Mouse (Mus musculus) left cerebral cortex, adult 8-10 months (tissue): ENCODE data around the gene Ppp2r2c. TPM values are rescaled to one million over a fixed set of nuclear protein-coding genes. Genes with fewer than 3 reads are reported as not detected.

ENCODE experiments used
- DNase-seq, 2 experiments: peaks; one replicate each; pipeline ENCODE4 v3.0.0; 2022; ENCODE audit warnings: low spot score in 2 of 2
- total RNA-seq, 4 experiments: library from RNA; stranded (reverse); gene quantifications; 2 replicates each; pipeline ENCODE4 v1.2.4; 2022

Ppp2r2c gene
- 100 to 1,000 TPM; 388 to 449 (median 430) TPM for total RNA-seq

DNA sequence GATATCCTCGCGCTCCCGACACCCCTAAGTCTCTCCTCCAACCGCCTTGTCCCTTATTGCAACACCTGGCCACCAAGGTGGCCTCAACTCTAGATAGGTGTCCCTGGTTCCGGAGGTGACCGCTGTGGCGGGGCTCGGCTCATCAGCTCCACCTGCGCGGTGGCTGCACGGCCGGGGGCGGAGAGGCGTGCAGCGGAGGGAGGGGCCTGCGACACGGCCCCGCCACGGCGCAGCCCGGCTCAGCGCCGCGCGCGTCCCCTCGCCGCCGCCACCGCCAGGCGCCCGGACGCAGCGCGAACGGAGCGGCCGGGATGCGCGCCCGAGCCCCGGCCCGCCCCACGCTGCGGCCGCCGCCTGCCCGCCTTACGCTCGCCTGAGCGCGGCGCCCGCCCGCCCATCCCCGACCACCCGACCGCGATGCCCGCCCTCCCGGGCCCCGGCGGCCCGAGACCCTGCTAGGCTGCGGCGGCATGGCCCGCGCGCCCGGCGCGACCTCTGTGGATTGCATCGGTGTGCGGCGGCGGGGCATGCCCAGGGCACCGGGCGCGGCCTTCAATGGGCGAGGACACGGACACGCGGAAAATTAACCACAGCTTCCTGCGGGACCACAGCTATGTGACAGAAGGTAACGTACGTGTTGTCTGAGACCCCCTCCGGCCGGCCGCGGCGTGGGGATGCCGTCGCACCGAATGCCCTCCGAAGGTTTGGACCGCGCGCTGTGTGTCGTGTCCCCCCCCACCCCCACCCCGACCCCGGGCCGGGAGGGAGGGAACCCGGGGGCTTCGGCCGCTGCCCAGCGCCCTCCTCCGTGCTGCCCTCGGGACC lies at the start of gene Ppp2r2c:
Gene Ppp2r2c (plus strand): TSS at position 248 of the 825 bp plus-strand sequence.
- peak in 1 of 2 experiments; percentile 67 for DNase-seq

DNA sequence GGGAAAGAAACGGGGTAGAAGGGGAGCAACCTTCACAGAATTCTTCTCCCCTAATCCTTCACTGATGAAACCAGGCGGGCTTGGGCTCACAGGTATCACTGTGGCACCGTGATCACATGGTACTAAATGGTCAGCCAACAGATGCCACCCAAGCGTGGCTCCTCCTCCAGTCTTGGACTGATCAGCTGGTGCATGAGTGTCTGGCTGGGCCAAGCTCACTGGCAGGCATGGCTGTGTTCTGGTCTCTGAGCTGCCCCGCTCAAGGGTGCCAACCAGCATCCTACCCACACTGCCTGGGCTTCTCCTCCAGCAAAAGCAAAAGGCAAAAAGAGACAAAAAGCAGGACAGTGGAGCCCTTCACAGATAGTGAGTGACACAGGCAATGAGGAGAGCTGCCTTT lies 48.6 kb upstream of the Ppp2r2c start:
- DNase-seq, result no peak

DNA sequence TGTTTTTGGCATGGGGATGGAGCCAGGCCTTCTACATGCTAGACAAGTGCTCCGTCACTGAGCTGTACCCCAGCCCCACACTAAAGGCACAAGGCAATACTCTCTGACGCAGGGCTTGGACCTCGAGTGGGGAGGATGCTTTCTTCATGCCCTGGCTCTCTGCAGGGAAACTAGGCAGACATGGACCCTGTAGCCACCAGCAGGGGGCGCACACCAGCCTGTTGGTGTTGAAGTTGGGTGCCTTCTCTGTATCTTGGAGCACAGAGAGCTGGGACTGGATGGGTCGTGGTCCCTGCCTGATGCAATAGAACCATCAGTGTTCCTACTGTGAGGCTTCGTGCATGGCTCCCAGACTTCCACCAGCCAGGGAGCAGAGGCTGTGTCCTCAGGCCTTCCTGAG lies 48.2 kb upstream of the Ppp2r2c start:
- peak in 1 of 2 experiments; percentile 50 for DNase-seq

DNA sequence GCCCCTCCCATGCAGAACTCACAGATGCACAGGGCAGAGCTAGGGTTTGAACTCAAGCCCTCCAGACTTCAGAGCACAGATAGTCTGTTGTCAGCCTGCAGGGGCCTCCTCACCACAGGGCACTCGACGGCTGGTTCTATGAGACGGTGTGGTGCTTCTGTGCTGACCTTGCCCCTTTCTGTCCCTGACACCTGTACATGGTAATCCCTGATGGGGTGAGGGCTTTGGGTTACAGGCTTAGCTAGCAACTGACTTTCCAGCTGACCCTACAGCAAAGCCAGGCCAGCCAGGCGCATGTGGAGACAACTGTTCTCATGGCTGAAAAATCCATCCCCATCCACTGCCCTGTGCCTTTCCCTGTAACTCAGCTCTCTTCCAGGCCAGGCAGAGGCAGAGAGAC lies 45.4 kb upstream of the Ppp2r2c start:
- no peak for DNase-seq

DNA sequence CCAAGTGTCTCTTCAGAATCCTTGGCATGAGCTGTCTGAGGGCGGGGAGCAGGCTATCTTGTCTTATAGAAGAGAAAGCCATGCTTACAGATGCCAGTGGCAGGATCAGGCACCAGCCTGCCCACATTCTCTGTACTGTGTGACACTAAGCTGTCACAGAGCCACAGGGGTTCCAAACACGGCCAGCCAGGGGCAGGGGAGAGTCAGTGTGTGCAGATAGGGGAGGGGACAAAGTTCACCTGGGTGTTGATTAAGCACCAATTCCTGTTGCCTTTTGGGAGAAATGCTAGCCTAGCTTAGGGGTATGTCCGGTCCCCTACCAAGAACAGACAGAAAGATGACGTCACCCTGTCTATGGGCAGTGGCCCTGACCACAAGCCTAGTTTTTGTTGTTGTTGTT lies 39.2 kb upstream of the Ppp2r2c start:
- DNase-seq, result no peak

DNA sequence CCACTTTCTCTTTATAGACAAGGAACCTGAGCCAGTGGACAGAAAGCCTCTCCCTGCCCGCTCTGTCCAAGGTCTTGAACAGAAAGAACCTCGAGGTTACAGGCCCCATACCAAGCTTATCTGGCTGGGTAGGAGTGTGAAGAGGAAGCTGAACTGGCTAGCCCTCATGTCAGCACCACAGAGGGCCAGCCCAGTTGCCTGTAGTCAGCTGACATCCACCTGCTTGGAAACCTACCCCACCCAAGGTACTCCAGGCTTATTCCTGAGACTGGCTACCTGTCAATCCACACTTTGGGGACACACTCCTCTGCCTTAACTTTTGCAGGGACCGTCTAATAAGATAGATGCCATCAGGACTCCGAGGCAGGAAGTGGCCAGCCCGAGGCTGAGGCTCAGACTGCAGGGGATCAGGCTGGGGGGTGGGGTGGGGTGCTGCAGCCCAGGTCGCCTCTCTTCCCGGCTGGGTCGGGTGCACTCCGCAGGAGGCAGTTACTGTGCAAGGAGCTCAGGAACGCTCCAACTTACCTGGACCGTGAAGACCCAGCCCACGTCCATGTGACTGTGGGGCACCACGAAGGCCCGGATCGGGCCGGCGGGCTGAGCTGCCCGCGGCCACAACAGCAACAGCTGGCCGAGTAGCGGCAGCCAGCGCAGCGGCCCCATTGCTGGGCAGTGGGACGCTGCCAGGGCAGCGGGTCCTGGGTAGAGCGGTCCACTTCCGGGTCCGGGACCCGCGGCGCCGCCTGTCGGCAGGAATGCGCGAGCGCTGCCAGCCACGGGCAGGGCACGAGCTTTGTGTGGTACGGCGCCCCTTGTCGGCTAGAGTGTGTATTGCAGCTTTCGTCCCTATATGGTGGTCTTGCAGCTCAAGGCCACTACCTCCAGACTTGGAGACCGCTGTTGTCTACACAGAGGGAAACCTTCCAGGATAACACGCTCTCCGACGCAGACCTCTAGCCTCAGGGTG lies 38.1 kb upstream of the Ppp2r2c start, which contains the start of gene Man2b2:
Gene Man2b2 (minus strand): TSS at position 741 of the 967 bp plus-strand sequence.
- DNase-seq, result peak; percentile 81 to 89

DNA sequence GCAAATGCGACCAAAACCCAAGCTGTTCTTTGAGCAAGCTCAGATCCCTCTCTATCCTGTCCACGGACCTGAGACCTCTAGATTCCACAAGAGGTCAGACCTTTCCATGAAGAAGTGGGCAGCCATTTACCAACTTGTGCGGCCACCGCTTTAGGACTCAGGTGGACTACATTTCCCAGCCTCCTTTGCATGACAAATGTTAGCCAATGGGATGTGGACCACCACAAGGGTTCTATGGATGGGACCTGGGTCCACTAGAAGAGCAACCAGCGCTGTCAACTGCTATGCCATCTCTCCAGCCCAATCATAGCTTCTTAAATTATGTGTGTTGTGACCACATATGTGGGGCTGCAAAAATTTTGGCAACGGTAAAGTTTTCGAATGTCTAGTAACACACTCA lies 37.0 kb upstream of the Ppp2r2c start:
- DNase-seq, result peak; percentile 19 to 58

DNA sequence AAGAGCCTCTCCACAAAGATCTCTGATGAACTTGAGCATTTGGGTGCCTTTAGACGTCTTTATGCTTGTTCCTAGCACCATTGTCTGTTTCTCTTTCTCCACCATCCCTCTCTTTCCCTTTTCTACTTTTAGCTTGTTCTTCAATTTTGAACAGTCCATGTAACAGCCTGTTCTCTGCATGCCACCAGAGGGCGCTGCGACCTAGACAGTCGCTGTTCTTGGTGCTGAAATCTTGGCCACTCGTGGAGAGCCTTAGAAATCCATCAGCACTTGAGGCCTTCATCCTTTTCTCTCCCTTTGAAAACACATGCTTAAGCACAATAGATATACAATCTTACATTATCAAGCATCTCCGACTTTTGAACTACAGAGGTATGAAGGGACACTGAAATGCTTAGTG lies 32.4 kb upstream of the Ppp2r2c start:
- peak; percentile 57 to 68 for DNase-seq

DNA sequence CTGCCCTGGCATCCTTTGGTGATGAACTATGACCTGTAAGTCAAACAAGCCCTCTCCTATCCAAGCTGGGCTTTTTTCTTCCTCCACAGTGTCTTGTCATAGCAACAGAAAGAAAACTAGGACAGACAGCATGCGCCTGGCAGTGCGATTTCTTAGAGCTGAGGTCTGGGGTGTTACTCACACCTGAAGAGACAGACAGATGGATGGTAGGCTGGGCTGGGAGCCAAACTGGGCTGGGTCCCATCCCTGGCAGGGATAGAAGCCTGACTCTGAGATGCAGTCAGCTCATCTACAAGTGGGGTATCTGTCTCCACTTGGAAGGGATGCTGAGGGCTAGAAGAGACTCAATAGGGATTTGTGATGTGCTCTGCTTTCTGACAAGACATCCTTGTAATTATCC lies 29.3 kb upstream of the Ppp2r2c start:
- DNase-seq, result peak; percentile 48 to 81

DNA sequence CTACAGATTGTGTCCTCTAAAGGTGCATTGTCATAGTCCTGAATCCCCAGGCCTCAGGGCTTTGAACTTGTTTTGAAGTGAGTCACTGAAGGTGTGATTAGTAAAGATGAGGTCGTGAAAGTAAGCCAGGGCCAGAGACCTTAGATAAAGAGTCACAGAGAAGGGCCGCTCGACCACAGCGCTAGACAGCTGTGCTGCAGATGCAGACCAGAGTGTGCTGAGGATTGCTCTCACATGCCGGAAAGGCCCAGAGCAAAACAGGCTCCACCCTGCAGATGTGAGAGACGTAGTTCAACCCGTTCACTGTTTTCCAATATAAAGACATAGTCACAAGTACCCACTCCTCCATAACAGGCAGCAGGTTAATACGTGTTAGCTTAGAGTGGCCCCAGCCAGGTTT lies 28.7 kb upstream of the Ppp2r2c start:
- DNase-seq, result no peak

DNA sequence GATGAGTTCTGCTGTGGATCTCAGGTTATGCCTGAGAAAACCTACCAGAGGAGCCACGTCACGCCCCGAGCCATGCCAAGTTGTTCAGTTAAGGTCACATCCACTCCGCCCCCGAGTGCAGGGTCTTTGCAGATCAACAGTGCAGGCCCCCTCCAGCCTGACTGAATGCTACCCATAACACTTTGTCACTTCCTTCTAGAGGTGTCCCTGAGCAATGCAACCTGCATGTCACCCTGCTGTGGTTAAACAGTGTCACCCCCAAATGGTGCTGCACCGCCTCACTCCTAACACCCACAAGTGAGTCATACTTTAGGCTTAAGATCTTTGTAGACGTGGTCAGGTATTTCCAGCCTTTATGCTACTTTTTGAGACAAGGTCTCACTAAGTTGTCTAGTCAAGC lies 28.2 kb upstream of the Ppp2r2c start:
- no peak for DNase-seq

DNA sequence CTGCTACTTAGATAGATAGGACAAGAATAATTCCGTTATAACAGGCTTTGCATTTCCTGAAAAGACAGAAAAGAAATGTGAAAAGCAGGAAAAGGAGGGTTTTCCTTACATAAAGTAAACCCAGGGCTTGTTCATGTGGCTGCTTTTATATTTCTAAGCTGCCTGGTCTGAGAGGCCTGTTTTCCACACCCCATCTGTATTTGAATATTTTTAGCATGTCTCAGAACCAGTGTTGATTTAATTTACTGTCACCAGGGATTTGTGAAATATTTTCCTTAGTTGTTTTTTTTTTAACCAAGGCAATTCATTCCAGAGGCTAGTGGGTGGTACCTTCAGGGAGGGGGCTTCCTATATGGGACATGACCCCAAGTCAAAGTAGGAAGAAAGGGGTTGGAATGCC lies 26.6 kb upstream of the Ppp2r2c start:
- DNase-seq, result no peak

DNA sequence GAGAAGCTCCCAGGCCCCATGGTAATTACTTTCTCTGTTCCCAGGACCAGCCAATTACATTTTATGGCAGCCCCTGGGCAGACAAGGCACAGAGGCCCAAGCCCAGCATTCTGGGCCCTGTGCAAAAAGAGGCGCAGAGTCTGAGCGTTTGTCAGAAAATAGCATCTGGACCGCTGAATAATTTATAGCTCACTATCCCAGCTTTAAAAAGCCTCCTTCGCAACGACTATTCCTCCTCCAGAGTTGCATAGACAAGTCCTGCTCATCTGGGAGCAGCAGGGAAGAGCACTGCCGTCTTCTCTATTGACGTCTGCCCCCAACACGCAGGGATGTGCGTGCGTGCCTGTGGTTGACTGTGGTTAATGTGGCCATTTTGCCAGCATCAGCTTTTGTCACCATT lies 23.8 kb upstream of the Ppp2r2c start:
- peak in 1 of 2 experiments; percentile 44 for DNase-seq

DNA sequence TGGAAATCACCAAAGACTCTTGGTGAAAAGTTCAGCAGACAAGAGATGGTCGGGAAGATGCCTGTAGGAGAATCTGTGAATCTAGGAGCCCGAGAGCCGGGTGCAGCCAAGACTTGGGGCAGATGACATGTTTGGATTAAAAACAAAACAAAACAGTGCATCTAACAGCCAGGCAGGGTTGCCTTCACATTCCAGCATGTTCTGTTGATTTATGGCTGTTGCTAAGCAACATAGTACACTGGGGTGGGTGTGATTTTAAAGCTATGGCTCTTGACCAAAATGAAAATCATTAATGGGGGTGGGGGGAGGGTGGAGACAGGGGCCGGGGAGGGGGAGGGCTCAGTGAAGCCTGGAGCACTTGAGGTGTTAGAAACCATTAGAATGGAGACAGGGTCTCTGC lies 16.7 kb upstream of the Ppp2r2c start:
- DNase-seq, result no peak

DNA sequence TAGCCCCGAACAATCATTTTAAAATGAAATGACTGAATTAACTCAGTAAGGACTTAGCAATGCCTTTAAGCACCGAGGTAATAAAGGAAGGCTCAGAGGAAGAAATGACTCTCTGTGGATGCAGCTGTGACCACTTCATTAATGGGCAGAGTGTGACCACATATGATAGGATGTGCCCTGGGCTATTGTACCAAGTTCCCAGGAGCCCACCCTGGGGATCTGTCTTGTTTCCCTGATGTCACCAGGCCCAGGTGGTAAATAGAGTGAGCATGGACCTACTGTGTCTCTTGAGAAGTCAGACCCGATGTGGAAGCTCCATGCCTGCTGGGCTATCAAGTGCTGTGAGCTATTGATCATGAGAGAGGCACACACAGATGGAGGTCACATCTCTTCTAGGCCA lies 13.1 kb upstream of the Ppp2r2c start:
- DNase-seq, result no peak

DNA sequence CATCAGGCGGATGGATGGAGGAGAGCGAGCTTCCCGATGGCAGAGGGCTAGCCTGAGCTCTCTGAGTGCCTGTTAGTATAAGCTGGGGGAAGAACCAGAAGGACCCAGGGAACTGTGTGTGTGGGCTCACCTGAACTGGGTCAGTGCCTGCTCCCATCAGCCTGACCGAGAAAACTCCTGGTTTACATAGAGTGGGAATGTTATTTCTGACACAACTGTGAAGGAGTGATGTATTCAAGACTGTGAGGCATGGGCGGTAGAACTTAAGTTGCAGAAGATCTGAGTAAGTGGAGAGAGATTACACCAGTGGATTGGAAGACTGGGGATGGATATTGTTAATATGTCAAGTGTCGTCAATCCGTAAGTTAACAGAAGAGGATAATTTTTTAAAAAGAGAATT lies 11.8 kb upstream of the Ppp2r2c start:
- DNase-seq, result no peak

DNA sequence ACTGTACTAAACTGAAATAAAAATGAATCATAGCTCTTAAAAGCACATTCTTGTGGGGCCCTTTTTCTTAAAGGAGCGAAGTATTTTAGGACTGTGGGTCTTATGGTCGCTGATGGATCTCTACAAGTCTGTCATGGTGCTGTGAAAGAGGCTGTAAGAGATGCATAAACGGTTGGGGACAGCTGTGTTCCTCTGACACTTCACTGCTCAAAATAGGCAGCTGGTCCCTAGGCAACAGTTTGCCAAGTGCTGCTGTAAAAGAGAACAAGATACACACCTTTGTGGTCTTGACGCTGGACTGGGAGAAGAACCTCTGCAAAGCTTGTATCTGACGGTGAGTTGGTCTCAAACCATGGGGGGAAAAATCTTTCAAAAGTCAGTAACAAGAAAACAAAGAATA lies 10.8 kb upstream of the Ppp2r2c start:
- no peak for DNase-seq

DNA sequence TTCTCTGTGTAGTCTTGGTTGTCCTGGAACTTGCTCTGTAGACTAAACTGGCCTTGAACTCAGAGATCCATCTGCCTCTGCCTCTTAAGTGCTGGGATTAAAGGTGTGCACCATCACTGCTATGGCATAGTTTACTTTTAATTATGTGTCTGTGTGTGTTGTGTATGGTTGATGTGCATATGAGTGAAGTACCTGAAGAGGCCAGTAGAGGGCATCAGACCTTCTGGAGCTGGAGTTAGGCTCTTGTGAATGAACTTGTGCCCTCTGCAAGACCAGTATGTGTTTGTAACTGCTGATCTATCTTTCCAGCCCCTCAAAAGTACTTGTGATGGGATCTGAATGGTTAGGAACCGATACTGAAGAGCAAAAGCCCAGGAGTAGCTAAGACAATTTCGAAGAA lies 7.2 kb upstream of the Ppp2r2c start:
- DNase-seq, result no peak

DNA sequence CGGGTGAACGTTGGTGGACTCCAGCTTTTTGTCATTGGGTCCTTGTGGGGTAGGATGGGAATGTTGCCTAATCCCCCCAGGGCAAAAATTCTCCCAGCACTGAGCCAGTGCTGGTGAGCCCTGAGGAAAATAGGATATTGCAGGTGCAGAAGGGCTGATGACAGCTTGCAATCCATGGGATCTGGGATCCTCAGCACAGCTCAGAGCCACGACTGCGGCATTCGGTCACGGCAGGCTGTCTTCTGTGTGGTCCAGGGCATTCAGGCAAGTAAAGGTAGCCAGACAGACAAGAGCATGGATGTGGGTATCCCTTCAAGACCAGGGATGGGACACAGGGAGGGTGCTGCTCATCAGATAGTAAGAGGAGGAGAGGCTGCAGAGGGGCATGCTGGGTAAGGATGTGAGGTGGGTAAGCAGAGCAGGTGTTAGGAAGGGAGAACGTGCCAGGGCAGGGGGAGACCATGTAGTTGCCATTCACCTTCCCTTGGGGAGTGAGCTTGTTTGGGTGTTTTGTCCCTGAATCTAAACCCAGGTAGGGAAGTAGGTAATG lies 1.5 kb upstream of the Ppp2r2c start:
- no peak for DNase-seq

DNA sequence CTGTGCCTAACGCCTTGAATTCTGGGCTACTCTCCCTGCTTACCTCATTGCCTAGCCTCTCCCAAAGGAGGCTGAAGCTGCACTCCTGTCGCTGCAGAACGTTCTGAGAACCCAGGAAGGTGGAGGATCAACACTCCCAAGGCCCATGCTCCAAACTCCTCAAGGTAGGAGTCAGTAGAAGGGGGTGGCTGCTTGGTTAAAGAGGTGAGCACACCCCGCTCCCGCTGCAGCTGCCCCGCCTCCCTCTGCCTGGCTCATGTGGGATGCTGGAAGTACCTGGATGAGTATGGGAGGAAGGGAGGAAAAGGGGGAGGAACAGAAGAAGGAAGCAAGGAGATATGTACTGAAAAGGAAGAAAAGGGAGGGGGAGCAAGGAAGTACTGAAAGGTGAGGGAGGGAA lies 752 bp upstream of the Ppp2r2c start:
- no peak for DNase-seq

DNA sequence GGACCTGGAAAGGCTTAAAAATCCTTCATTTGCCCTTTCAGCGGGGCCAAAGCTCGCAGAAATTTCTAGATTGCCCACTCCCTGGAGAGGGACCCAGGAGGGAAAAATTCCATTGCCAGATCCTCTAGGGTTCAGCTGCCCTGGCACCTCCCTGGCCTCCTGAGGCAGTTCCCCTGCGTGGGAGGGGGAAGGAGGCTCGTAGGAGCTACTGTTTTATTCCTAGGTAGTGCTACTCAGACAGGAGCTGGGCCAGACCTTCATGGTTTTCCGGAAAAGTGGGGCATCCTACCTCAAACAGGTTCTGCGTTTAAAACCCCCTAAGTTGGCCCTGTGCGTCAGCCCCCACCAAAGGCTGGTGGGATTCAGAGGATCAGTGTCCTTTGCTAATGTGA lies 869 bp downstream of the Ppp2r2c start:
- no peak for DNase-seq
